Mouse (Mus musculus) lung, embryonic 15.5 days (tissue): ENCODE data around the gene Cdk8. TPM values are rescaled to one million over a fixed set of nuclear protein-coding genes. Genes with fewer than 3 reads are reported as not detected.

Experiments used
- ATAC-seq: fragments of 200-750 bp; cut with Nextera tagmentation; 2 replicates; pipeline ENCODE4 v1.8.0; 2017; ENCODE audit warnings: moderate number of reproducible peaks, borderline replicate concordance; ENCODE audit not compliant: low FRiP score, low TSS enrichment; ENCODE audit errors: extremely low read depth
- H3K27ac ChIP-seq: fragments of 300-500 bp; sonication (generic); 2 replicates; pipeline ENCODE4 v1.5.1; 2015; ENCODE audit warnings: moderate library complexity, mild to moderate bottlenecking, inconsistent platforms
- H3K27me3 ChIP-seq: fragments of 300-500 bp; sonication (generic); 2 replicates; pipeline ENCODE4 v1.6.1; 2015; ENCODE audit warnings: inconsistent platforms
- H3K36me3 ChIP-seq: fragments of 300-500 bp; sonication (generic); 2 replicates; pipeline ENCODE4 v1.6.1; 2015; ENCODE audit warnings: inconsistent platforms
- H3K4me1 ChIP-seq: fragments of 300-500 bp; sonication (generic); 2 replicates; pipeline ENCODE4 v1.6.1; 2015; ENCODE audit warnings: inconsistent platforms
- H3K4me2 ChIP-seq: fragments of 300-500 bp; sonication (generic); 2 replicates; pipeline ENCODE4 v1.6.1; 2015; ENCODE audit warnings: inconsistent platforms, mild to moderate bottlenecking, moderate library complexity
- H3K4me3 ChIP-seq: fragments of 300-500 bp; sonication (generic); 2 replicates; pipeline ENCODE4 v1.5.1; 2015; ENCODE audit warnings: mild to moderate bottlenecking, inconsistent platforms
- H3K9ac ChIP-seq: fragments of 300-500 bp; sonication (generic); 2 replicates; pipeline ENCODE4 v1.6.1; 2015; ENCODE audit warnings: inconsistent platforms
- H3K9me3 ChIP-seq: fragments of 300-500 bp; sonication (generic); 2 replicates; pipeline ENCODE4 v1.6.1; 2016; ENCODE audit warnings: inconsistent platforms
- WGBS: fragments of 180-500 bp; shearing (Covaris S2); methylation state at CpG from one replicate; pipeline ENCODE4 v1.1.7; 2015; 5-methylcytosine and 5-hydroxymethylcytosine counted together
- polyA plus RNA-seq: library from polyadenylated mRNA; unstranded; fragments of >200 nt; fragmentation: Nextera tagmentation; extraction: Ambion mirVana; gene quantifications from 2 replicates; pipeline ENCODE4 v1.2.1, GENCODE M21; 2015

The Cdk8 gene
- polyA plus RNA-seq, 1 experiment from 2014 or later: 16.8 TPM

DNA sequence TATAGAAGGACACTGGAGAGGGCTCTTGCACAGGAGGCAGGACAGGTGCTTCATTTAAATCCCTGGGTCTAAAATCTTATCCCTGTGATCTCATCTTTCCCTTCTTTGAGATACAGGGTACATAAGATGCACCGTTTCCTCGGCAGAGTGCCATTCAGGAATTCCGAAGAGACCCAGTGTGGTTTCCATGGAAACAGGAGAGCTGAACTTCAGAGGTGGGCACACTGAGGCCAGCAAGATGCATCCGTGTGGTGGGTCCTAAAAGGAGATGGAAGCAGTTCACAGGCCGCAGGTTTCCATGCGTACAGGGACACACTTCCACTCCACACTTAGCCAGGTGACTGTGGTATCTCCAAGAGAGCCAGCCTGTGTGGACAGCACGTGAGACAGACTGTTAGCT is 101.5 kb downstream of the Cdk8 start:
- Histone ChIP-seq H3K27ac (no peak overlapping the region), H3K27me3 (no peaks in the 10 kb centered on the region), H3K4me1 (no peaks in the 10 kb centered on the region), H3K4me2 (no peak overlapping the region), H3K9ac (no peak overlapping the region), H3K36me3 (no peaks in the 10 kb centered on the region), H3K4me3 (no peak overlapping the region), H3K9me3 (no peaks in the 10 kb centered on the region)
- no peak for ATAC-seq
- WGBS: 55% methylated on average over 7 of the region's 7 CpGs

DNA sequence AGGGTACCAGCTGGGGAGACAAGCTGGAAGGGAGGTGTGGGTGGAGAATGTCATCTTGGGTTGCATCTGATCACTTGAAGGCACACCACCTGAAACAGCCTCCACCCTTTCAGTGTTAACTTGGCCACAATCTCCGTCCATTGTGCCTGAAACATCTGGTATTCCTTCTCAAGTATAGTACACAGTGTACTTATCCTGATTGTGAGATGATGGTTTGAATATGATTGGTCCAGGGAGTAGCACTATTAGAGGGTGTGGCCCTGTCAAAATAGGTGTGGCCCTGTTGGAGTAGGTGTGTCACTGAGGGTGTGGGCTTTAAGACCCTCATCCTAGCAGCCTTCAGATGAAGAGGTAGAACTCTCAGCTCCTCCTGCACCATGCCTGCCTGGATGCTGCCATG is 103.4 kb downstream of the Cdk8 start:
- 78% methylated on average over 1 of the region's 1 CpGs for WGBS

DNA sequence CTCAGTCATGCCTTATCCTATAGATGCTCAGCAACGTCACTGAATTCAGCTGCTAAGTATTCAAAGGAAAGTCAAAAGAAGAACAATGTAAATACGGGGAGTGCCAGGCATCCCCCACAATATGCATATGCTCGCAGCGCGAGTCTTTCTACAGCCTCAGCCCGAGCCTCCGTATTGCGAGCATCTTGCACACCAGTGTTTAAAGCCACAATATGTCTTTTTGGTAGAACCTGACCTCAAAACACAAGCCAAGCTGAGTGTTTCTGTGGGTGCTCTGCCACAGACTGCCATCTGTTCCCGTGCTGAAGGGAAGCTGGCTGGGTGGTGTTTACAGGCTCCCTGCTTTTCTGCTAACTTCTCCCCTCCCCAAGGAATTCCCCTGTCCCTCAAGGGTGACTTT is 107.0 kb downstream of the Cdk8 start:
- H3K4me2 ChIP-seq: no peak overlapping the region
- WGBS: 56% methylated on average over 9 of the region's 9 CpGs
- ATAC-seq: no peak

More for the DNA sequence above, 103.4 kb downstream of the Cdk8 start:
- Histone ChIP-seq H3K9me3 (no peaks in the 10 kb centered on the region), H3K27ac (no peak overlapping the region), H3K36me3 (no peaks in the 10 kb centered on the region), H3K4me3 (no peak overlapping the region), H3K27me3 (no peaks in the 10 kb centered on the region), H3K9ac (no peak overlapping the region), H3K4me2 (no peak overlapping the region), H3K4me1 (no peaks in the 10 kb centered on the region)
- no peak for ATAC-seq

DNA sequence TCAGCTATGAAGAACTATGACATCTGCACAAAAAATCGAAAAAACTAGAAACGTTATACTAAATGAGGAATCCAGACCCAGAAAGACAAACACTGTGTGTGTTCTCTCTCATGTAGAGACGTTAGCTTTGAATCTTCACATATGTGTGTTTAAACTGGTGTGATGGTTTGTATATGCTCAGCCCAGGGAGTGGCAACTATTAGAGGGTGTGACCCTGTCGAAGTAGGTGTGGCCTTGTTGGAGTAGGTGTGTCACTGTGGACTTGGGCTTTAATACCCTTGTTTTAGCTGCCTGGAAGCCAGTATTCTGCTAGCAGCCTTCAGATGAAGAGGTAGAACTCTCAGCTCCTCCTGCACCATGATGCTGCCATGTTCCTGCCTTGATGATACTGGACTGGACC is 109.0 kb downstream of the Cdk8 start:
- no peaks in the 10 kb centered on the region for H3K27me3 ChIP-seq
- H3K4me3 ChIP-seq: no peak overlapping the region
- no peaks in the 10 kb centered on the region for H3K36me3 ChIP-seq
- no peaks in the 10 kb centered on the region for H3K9me3 ChIP-seq
- H3K4me2 ChIP-seq: no peak overlapping the region
- no peak overlapping the region for H3K27ac ChIP-seq
- H3K9ac ChIP-seq: no peak overlapping the region
- WGBS: 72% methylated on average over 4 of the region's 4 CpGs
- no peaks in the 10 kb centered on the region for H3K4me1 ChIP-seq
- no peak for ATAC-seq

More for the DNA sequence above, 107.0 kb downstream of the Cdk8 start:
- Histone ChIP-seq H3K4me3 (no peak overlapping the region), H3K27ac (no peak overlapping the region), H3K9ac (no peak overlapping the region), H3K36me3 (no peaks in the 10 kb centered on the region), H3K9me3 (no peaks in the 10 kb centered on the region), H3K27me3 (no peaks in the 10 kb centered on the region), H3K4me1 (no peaks in the 10 kb centered on the region)

DNA sequence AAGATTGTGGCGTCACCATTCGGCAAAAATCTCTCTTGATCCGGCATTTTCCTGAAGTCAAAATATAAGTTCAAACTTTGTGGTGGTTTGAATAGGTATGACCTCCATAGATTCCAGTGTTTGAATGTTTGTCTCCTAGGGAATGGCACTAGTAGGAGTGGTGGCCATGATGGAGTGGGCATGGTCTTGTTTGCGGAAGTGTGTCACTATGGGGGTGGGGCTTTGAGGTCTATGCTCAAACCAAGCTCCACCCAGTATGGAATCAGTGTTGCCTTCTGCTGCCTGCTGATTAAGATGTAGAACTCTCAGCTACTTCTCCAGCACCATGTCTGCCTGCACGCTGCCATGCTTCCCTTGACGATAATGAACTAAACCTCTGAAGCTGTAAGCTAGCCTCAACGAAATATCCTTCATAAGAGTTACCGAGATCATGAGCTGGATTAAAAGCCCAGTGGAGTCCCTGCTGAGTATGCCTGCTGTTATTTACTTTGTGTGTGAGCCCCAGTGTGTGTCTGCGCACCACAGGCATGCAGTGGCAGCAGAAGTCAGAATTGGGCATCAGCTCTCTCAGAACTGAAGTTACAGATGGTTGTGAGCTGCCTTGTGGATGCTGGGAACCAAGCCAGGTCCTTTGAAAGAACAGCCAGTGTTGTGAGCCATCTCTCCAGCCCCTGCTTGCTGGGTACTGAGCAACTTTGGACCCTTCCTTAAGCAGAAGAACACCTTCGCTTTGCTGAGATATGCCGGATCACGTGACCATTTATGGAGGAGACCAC is 114.1 kb downstream of the Cdk8 start:
- Histone ChIP-seq H3K4me3 (no peak overlapping the region), H3K27ac (no peak overlapping the region), H3K36me3 (no peaks in the 10 kb centered on the region), H3K9me3 (no peaks in the 10 kb centered on the region), H3K4me1 (no peaks in the 10 kb centered on the region), H3K4me2 (no peak overlapping the region), H3K27me3 (no peaks in the 10 kb centered on the region), H3K9ac (no peak overlapping the region)
- no peak for ATAC-seq
- whole genome bisulfite sequencing: 86% methylated on average over 12 of the region's 12 CpGs

DNA sequence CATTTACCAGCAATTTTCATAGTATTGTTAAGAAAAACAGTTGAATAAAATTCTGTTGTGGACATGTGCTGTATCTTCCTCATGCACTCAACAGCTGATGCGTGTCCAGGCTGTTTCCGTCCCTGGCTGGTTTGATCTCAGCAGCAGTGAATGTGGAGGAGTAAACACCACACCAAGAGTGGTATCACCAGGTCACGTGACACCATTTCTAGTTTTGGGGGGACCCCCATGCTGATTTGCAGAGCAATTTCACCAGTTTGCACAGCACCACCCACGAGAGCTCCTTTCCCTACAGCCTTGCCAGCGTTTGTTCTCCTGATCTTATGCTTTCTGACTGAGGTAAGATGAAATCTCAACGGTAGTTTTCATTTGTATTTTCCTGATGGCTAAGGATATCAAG is 116.1 kb downstream of the Cdk8 start:
- Histone ChIP-seq H3K9ac (no peak overlapping the region), H3K36me3 (no peaks in the 10 kb centered on the region), H3K4me3 (no peak overlapping the region), H3K4me2 (no peak overlapping the region), H3K27ac (no peak overlapping the region), H3K4me1 (no peaks in the 10 kb centered on the region), H3K27me3 (no peaks in the 10 kb centered on the region), H3K9me3 (no peaks in the 10 kb centered on the region)
- ATAC-seq: no peak
- 68% methylated on average over 6 of the region's 6 CpGs for WGBS

DNA sequence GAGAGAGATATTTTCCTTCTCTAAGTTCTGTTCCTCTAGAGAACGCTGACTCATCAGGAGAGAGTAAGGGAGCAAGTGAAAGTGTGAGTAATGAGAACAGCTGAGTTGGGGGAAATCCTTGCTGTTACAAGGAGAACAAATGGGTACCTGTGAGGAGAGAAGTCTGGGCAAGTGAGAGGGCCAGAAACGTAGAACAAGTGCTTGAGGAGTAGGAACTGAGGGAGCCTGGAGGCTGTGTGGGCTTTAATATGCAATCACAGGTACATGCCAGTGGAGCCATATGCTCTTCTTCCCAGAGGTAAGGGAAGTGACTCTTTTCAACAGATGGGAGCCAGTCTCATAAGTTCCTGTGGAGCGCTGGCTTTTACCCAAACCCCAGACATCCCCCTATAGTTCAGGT is 118.2 kb downstream of the Cdk8 start:
- no peak overlapping the region for H3K4me2 ChIP-seq
- no peak overlapping the region for H3K4me3 ChIP-seq
- H3K27ac ChIP-seq: no peak overlapping the region
- H3K4me1 ChIP-seq: no peaks in the 10 kb centered on the region
- H3K36me3 ChIP-seq: no peaks in the 10 kb centered on the region
- no peaks in the 10 kb centered on the region for H3K27me3 ChIP-seq
- H3K9ac ChIP-seq: no peak overlapping the region
- no peak for ATAC-seq
- 63% methylated on average over 3 of the region's 3 CpGs for WGBS
- H3K9me3 ChIP-seq: no peaks in the 10 kb centered on the region

DNA sequence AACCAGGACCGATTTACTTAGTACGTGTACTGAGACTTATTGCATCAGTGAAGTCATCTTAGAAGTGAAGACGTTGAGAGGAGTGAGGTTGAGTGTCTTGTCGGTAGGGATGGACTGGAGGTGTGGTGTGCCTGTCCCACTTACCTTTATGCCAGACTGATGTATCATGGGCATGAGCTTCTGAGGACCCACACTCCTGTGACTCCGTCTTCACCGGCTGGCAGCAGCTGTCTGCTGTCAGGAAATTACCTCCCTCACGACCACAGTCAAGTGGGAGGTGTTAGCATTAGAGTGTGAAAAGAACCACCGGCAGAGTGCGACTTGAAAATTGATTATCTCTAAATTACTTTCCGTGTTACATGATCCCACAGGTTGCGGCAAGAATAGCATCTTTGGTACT is 119.8 kb downstream of the Cdk8 start:
- Histone ChIP-seq H3K27ac (no peak overlapping the region), H3K4me1 (no peaks in the 10 kb centered on the region), H3K9ac (no peak overlapping the region), H3K27me3 (no peaks in the 10 kb centered on the region), H3K9me3 (no peaks in the 10 kb centered on the region), H3K36me3 (no peaks in the 10 kb centered on the region), H3K4me3 (no peak overlapping the region), H3K4me2 (no peak overlapping the region)
- ATAC-seq: no peak
- 71% methylated on average over 11 of the region's 11 CpGs for WGBS

DNA sequence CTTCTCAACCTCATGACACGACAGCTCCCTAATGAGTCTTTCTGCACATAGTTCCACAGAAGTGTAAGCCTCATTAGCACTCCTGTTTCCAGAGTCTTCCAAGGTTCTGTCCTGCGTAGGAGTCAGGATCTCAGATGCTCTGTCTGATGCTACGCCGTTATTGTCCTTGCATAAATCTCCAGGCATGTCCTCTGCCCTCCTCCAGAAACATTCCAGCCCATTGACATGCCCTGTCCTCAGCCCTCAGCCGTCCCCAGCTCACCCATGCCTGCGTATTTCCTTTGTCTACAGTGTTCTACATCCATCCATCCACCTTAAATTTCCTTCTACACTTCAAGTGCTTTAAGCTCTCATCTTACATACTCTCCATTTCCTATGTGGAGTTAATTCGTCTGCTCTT is 121.0 kb downstream of the Cdk8 start:
- Histone ChIP-seq H3K27me3 (no peaks in the 10 kb centered on the region), H3K36me3 (no peaks in the 10 kb centered on the region), H3K9ac (no peak overlapping the region), H3K9me3 (no peaks in the 10 kb centered on the region), H3K4me2 (no peak overlapping the region), H3K27ac (no peak overlapping the region), H3K4me1 (no peaks in the 10 kb centered on the region), H3K4me3 (no peak overlapping the region)
- WGBS: 79% methylated on average over 7 of the region's 7 CpGs
- no peak for ATAC-seq

Other genes starting within 250 kb of the Cdk8 start
- not detected in 2 replicates for gene Cyp3a25, start 221.6 kb upstream of the Cdk8 start, polyA plus RNA-seq
- gene Cyp3a59, start 152.0 kb upstream of the Cdk8 start, polyA plus RNA-seq: not detected in 2 replicates
- not detected in 2 replicates for gene Gm5565, start 70.7 kb upstream of the Cdk8 start, polyA plus RNA-seq
- not detected in 2 replicates for gene Gm6309, start 60.5 kb upstream of the Cdk8 start, polyA plus RNA-seq
- not detected in 2 replicates for gene 1700001J03Rik, start 45.9 kb upstream of the Cdk8 start, polyA plus RNA-seq
- gene Rnf6, start 9.7 kb upstream of the Cdk8 start, polyA plus RNA-seq: 42.4 and 51.7 TPM in 2 replicates
- 0.81 and 1.1 TPM in 2 replicates for gene Wasf3, start 153.8 kb downstream of the Cdk8 start, polyA plus RNA-seq